Mouse (Mus musculus) bone marrow macrophage, adult 2 months (primary cell): ENCODE measurements around the gene Fzd4.

ENCODE experiments used
- CTCF ChIP-seq: IDR thresholded peaks from 2 replicates; pipeline ENCODE4 v1.5.1; 2012; ENCODE audit warnings: low read depth, mild to moderate bottlenecking, low read length, moderate library complexity
- POLR2A ChIP-seq: IDR thresholded peaks from 2 replicates; pipeline ENCODE4 v1.6.1; 2012; ENCODE audit warnings: mild to moderate bottlenecking, low read depth, low read length, borderline replicate concordance

DNA sequence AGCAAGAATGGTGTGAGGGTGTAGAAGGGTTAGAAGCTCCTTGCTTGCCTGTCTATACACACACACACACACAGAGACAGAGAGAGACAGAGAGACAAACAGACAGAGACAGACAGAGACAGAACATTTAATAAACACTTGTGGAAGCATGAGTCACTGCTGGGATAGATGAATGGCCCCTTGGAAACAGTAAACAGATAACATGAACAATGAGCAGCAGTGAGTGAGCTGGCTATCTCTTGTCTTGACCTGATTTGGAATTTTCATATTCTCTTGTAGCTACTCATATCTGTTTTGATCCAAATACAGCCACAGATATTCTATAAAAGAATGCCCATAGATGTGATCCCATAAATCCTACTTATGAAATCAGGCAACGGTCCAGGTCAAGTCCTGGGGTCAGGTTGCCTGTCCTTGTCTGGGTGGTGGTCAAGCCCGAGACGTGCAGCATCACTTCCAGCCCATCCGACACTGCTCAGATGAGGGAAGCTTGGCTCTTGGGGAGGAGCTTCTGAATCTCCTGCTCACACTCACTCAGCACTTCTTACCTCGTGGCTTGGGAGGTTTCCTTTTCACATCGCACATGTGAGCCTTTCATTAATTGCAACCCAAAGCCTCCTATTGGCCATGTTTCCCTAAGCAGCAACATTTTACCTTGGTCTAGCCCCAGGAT lies 32.4 kb upstream of the Fzd4 start:
- TF ChIP-seq POLR2A (no peak), CTCF (no peak)
